Mouse (Mus musculus): ENCODE results near the gene Kif17. TPM values are rescaled to one million over a fixed set of nuclear protein-coding genes. Genes with fewer than 3 reads are reported as not detected.

Gene Kif17
- total and polyA plus RNA-seq, 3 experiments: 0.16 TPM; not detected in 1

DNA sequence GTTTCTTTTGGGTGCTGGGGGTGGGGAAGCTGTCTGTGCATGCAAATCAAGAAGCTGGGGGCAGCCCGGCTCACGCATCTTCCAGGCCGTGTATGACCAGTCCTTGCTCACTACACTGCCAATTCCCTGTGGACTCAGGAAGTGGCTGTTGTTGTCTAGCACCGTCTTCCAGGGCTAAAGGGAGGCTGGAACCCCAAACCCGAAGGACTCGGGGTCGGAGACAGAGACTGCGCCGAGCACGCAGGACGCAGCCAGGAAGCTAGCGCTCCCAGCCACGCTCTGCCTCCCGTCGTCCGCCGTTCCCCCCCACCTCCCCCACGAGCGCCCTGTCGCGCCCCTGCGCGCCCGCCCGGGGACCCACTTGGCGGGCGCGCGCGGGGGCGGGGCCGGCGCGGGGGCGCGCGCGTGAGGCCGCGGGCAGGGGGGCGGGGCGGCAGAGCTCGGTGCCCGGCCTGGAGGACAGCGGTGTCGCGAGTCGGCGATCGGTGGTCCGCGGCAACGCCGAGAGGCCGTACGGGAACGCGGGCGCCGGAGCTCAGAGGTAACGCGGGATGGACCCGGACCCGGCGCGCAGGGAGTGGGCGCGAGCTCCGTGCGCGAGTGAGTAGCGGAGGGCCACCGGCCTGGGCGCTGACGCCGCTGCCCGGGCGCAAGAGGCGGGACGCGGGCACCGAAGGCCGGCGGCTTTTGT lies 33.9 kb upstream of the Kif17 start, which contains the start of gene Hp1bp3:
Hp1bp3 (plus strand) TSS at position 97 of the 691 bp plus-strand sequence.
- Histone ChIP-seq H3K4me3 (ENCODE audit: low read depth, low read length) (peak within 1 kb of the TSS; percentile 99), H3K27me3 (ENCODE audit: insufficient read depth, low read length) (no peaks in the 10 kb centered on the region), H3K4me1 (ENCODE audit: insufficient read depth, low read depth, low read length) (peaks cover 39% of the 10 kb centered on the region), H3K9me3 (replicated peaks) (no peaks in the 10 kb centered on the region), H3K36me3 (replicated peaks) (peaks cover 26% of the 10 kb centered on the region)
- DNase-seq (ENCODE audit: low spot score): peak; percentile 91
- no peak for TF ChIP-seq GATA1 (IDR thresholded peaks at IDR 0.05; ENCODE audit: borderline replicate concordance, low read length)
- TF ChIP-seq CTCF (IDR thresholded peaks at IDR 0.05; ENCODE audit: low read depth, low read length): no peak
- no peak for TF ChIP-seq GATA2 (IDR thresholded peaks at IDR 0.05; ENCODE audit: borderline replicate concordance, low read depth, low read length)
- no peak for TF ChIP-seq POLR2AphosphoS5 (IDR thresholded peaks at IDR 0.05; ENCODE audit: insufficient replicate concordance, low read depth, low read length)
- TF ChIP-seq TAL1 (conservative IDR thresholded peaks at IDR 0.05; ENCODE audit: low read depth, low read length): no peak
- ATAC-seq (ENCODE audit: extremely low read depth, insufficient number of reproducible peaks, low FRiP score, poor library complexity, severe bottlenecking): peak; percentile 23

DNA sequence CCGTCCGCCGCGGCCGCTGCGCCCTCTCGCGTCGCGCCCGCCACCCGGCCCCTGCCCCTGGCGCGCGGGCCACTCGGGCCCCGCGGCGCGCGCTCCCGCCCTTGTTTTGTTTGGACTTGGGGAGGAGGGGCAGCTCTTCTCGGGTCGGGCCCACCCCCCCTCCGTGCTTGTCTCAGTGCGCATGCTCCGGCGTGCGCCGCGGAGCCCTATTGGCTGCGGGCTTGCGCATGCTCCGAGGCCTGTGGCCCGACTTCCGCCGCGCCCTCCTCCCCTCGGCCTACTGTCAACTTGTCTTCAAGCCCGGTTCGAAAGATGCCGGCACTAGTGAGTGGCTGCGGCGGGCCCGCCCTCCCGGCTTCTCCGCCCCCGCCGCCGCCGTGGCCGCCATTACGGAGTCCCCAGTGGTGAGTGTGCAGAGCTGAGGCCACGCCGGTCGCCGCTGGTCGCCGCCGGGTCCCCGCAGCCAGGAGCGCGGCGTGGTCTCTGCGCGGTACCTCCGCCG lies 33.3 kb upstream of the Kif17 start:
- DNase-seq (ENCODE audit: low spot score): peak; percentile 99
- Histone ChIP-seq H3K36me3 (replicated peaks) (peaks cover 31% of the 10 kb centered on the region), H3K27me3 (ENCODE audit: insufficient read depth, low read length) (no peaks in the 10 kb centered on the region), H3K4me3 (ENCODE audit: low read depth, low read length) (peak overlapping the region; percentile 99), H3K4me1 (ENCODE audit: insufficient read depth, low read depth, low read length) (peaks cover 42% of the 10 kb centered on the region), H3K9me3 (replicated peaks) (no peaks in the 10 kb centered on the region)
- ATAC-seq (ENCODE audit: extremely low read depth, insufficient number of reproducible peaks, low FRiP score, poor library complexity, severe bottlenecking): peak; percentile 90
- no peak for TF ChIP-seq CTCF (IDR thresholded peaks at IDR 0.05; ENCODE audit: low read depth, low read length)
- no peak for TF ChIP-seq POLR2AphosphoS5 (IDR thresholded peaks at IDR 0.05; ENCODE audit: insufficient replicate concordance, low read depth, low read length)
- TF ChIP-seq GATA1 (IDR thresholded peaks at IDR 0.05; ENCODE audit: borderline replicate concordance, low read length): no peak
- TF ChIP-seq TAL1 (conservative IDR thresholded peaks at IDR 0.05; ENCODE audit: low read depth, low read length): no peak
- no peak for TF ChIP-seq GATA2 (IDR thresholded peaks at IDR 0.05; ENCODE audit: borderline replicate concordance, low read depth, low read length)

DNA sequence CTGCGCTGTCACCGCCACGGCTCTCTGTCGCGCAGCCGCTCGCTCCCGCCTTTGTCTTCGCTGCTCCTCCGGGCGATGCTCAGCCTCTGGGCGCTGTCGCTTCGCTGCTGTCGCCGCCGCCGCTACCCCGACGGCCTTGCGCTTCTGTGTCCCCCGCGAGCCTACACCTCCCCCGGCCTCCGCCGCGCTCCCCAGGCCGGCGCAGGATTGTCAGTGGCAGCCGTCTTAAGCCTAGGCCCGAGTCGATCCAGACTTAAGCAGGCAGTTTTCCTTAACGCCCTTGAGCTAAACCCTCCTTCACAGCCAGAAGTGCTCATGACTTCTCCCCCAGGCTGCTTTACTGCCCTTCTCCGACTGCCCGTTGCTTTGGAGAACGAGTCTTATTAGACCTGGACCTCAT lies 32.8 kb upstream of the Kif17 start:
- peak; percentile 29 for DNase-seq (ENCODE audit: low spot score)
- no peak for ATAC-seq (ENCODE audit: extremely low read depth, insufficient number of reproducible peaks, low FRiP score, poor library complexity, severe bottlenecking)
- Histone ChIP-seq H3K36me3 (replicated peaks) (peaks cover 36% of the 10 kb centered on the region), H3K4me3 (ENCODE audit: low read depth, low read length) (peak overlapping the region; percentile 99), H3K9me3 (replicated peaks) (no peaks in the 10 kb centered on the region), H3K27me3 (ENCODE audit: insufficient read depth, low read length) (no peaks in the 10 kb centered on the region), H3K4me1 (ENCODE audit: insufficient read depth, low read depth, low read length) (peaks cover 46% of the 10 kb centered on the region)
- TF ChIP-seq GATA2 (IDR thresholded peaks at IDR 0.05; ENCODE audit: borderline replicate concordance, low read depth, low read length) (no peak), GATA1 (IDR thresholded peaks at IDR 0.05; ENCODE audit: borderline replicate concordance, low read length) (no peak), CTCF (IDR thresholded peaks at IDR 0.05; ENCODE audit: low read depth, low read length) (no peak), POLR2AphosphoS5 (IDR thresholded peaks at IDR 0.05; ENCODE audit: insufficient replicate concordance, low read depth, low read length) (no peak), TAL1 (conservative IDR thresholded peaks at IDR 0.05; ENCODE audit: low read depth, low read length) (no peak)

DNA sequence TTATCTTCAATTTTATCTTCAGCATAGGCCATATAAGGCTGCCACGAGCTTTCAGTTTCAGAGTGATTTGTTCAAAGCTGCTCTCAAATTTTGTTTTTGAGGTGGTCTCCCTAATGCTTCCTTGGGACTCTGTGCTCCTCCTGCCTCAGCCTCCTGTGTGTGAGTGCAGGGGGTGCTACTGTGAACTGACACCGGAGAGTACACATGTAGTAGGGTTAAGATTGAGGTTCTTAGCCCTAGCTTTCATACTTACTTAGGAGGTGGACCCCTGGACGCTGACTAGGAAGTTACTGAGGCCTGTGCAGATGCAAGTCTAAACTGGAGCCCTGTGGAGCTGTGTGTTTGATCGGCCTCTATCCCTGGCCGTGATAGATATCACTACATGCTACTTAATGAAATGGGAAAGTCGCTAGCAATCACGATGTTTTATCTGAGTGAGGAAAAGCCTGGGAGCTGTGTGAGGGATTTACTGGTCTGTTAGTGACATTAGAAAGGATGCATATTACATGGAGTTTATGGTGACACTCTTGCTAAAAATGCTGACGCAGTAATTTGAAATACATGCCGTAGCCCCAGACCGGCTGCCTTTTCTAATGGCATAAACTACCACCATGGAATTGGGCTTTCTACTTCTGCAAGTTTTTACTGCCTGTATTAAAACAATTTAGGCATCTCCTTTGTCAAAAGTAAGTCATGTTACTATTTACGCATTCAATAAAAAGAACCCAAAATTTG lies 32.1 kb upstream of the Kif17 start:
- DNase-seq (ENCODE audit: low spot score) (no peak), ATAC-seq (ENCODE audit: extremely low read depth, insufficient number of reproducible peaks, low FRiP score, poor library complexity, severe bottlenecking) (no peak)
- Histone ChIP-seq H3K4me3 (ENCODE audit: low read depth, low read length) (peak overlapping the region; percentile 99), H3K9me3 (replicated peaks) (no peaks in the 10 kb centered on the region), H3K36me3 (replicated peaks) (peaks cover 43% of the 10 kb centered on the region), H3K4me1 (ENCODE audit: insufficient read depth, low read depth, low read length) (peaks cover 47% of the 10 kb centered on the region), H3K27me3 (ENCODE audit: insufficient read depth, low read length) (no peaks in the 10 kb centered on the region)
- TF ChIP-seq GATA2 (IDR thresholded peaks at IDR 0.05; ENCODE audit: borderline replicate concordance, low read depth, low read length) (no peak), GATA1 (IDR thresholded peaks at IDR 0.05; ENCODE audit: borderline replicate concordance, low read length) (no peak), TAL1 (conservative IDR thresholded peaks at IDR 0.05; ENCODE audit: low read depth, low read length) (no peak), POLR2AphosphoS5 (IDR thresholded peaks at IDR 0.05; ENCODE audit: insufficient replicate concordance, low read depth, low read length) (no peak), CTCF (IDR thresholded peaks at IDR 0.05; ENCODE audit: low read depth, low read length) (no peak)

DNA sequence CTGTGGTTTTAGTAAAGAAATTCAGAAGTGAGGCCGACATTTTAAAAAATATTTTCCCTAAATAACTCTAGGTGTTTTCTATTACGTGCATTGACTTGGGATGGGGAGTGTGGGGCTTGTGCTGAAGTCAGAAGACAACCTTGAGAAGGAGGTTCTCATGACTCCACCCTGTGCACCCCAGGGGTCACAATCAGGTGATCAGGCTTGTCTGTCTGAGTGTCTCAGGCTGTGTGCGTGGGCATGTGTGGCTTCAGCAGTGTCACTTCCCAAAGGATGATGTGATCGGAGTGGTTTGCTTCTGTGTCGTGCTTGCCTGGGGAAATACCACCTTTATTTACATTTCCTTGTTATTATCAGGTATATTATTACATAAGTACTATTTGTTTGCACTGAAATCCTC lies 30.9 kb upstream of the Kif17 start:
- H3K4me1 ChIP-seq (ENCODE audit: insufficient read depth, low read depth, low read length): peaks cover 47% of the 10 kb centered on the region
- peaks cover 55% of the 10 kb centered on the region for H3K36me3 ChIP-seq (replicated peaks)
- TF ChIP-seq GATA1 (IDR thresholded peaks at IDR 0.05; ENCODE audit: borderline replicate concordance, low read length) (no peak), GATA2 (IDR thresholded peaks at IDR 0.05; ENCODE audit: borderline replicate concordance, low read depth, low read length) (no peak), POLR2AphosphoS5 (IDR thresholded peaks at IDR 0.05; ENCODE audit: insufficient replicate concordance, low read depth, low read length) (no peak)
- no peaks in the 10 kb centered on the region for H3K9me3 ChIP-seq (replicated peaks)
- H3K27me3 ChIP-seq (ENCODE audit: insufficient read depth, low read length): no peaks in the 10 kb centered on the region
- DNase-seq (ENCODE audit: low spot score) (peak; percentile 38), ATAC-seq (ENCODE audit: extremely low read depth, insufficient number of reproducible peaks, low FRiP score, poor library complexity, severe bottlenecking) (no peak)
- H3K4me3 ChIP-seq (ENCODE audit: low read depth, low read length): peak overlapping the region; percentile 59; the same call in 1 of the 2 replicates

DNA sequence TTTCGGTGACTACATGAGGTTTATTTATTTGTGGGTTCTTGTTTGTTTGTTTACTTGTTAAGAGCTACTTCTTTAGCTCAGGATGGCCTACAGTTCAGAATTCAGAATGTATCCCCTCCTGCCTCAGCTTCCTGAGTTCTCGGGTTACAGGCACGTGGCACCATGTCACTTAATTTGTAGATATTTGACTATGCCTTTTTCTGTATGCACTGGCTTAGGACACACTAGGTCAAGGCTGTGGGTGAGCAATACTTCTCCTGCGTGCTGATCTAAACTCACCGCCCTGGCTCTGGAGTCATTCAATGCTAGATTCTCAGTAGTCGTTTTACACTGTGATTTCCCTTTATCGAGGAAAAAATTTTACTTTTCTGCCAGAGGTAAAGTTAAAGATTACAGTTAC lies 29.5 kb upstream of the Kif17 start:
- H3K4me3 ChIP-seq (ENCODE audit: low read depth, low read length): no peak overlapping the region
- peaks cover 42% of the 10 kb centered on the region for H3K4me1 ChIP-seq (ENCODE audit: insufficient read depth, low read depth, low read length)
- peaks cover 69% of the 10 kb centered on the region for H3K36me3 ChIP-seq (replicated peaks)
- H3K9me3 ChIP-seq (replicated peaks): no peaks in the 10 kb centered on the region
- no peak for TF ChIP-seq GATA1 (IDR thresholded peaks at IDR 0.05; ENCODE audit: borderline replicate concordance, low read length)
- no peak for TF ChIP-seq POLR2AphosphoS5 (IDR thresholded peaks at IDR 0.05; ENCODE audit: insufficient replicate concordance, low read depth, low read length)
- TF ChIP-seq TAL1 (conservative IDR thresholded peaks at IDR 0.05; ENCODE audit: low read depth, low read length): no peak
- no peak for TF ChIP-seq CTCF (IDR thresholded peaks at IDR 0.05; ENCODE audit: low read depth, low read length)
- TF ChIP-seq GATA2 (IDR thresholded peaks at IDR 0.05; ENCODE audit: borderline replicate concordance, low read depth, low read length): no peak
- no peak for DNase-seq (ENCODE audit: low spot score)
- ATAC-seq (ENCODE audit: extremely low read depth, insufficient number of reproducible peaks, low FRiP score, poor library complexity, severe bottlenecking): no peak
- H3K27me3 ChIP-seq (ENCODE audit: insufficient read depth, low read length): no peaks in the 10 kb centered on the region
